10 mouse cellular contexts compared by ENCODE assay signal in genomic region chr17:56200586-56200985, GRCm38 (mm10). TPM values are rescaled to one million over a fixed set of nuclear protein-coding genes. Genes with fewer than 3 reads are reported as not detected.
DNase-seq lines count a peak whose midpoint lies in the region; TF ChIP-seq lines count a peak whose summit lies in the region.
"Had no signal": no experiment of that assay in that cellular context is flagged by ENCODE, and none has a peak within 500 bp of the region (broad histone marks: within the 10 kb centered on the region; RNA-seq: fewer than 3 reads in every experiment).

No protein-coding gene starts in this region.

- H3K27ac ChIP-seq in left cerebral cortex, adult 2 months = no peak overlapping the region
- H3K27ac ChIP-seq in embryonic fibroblast, embryonic 13.5 days (ENCODE audit: insufficient read depth, low read length) = no peak overlapping the region
- H3K27ac ChIP-seq: hindbrain, embryonic 13.5 days had no signal

- TF ChIP-seq CTCF in left cerebral cortex, adult 2 months (IDR thresholded peaks at IDR 0.05) = peak; percentile 31
- TF ChIP-seq CTCF in embryonic fibroblast, embryonic 13.5 days (IDR thresholded peaks at IDR 0.05; ENCODE audit: borderline replicate concordance, insufficient read depth, low read length) = peak; percentile 35; the same call in 1 of the 2 replicates

- no peak overlapping the region for H3K4me3 ChIP-seq in left cerebral cortex, adult 2 months
- no peak overlapping the region for H3K4me3 ChIP-seq in embryonic fibroblast, embryonic 13.5 days (ENCODE audit: insufficient read depth, low read length)
- H3K4me3 ChIP-seq: hindbrain, embryonic 13.5 days had no signal

- no peak for DNase-seq in left cerebral cortex, adult 2 months (ENCODE audit: extremely low spot score in 1 of 2, low spot score in 2 of 2)
- no peak for DNase-seq in left cerebral cortex, adult 18-20 months (ENCODE audit: low spot score in 2 of 2)
- DNase-seq in 416B (ENCODE audit: low read depth) = peak; percentile 44
- peak; percentile 25 to 27 for DNase-seq in B cell, adult 2 months
- DNase-seq in adrenal gland, postnatal 10 days = no peak
- no peak for DNase-seq in heart, adult 9 months (ENCODE audit: low spot score in 2 of 2)
- DNase-seq: heart, adult 11 months; kidney, postnatal 25 days had no signal

- TF ChIP-seq POLR2A in embryonic fibroblast, embryonic 13.5 days (IDR thresholded peaks at IDR 0.05; ENCODE audit: low read depth, low read length) = no peak

- intact Hi-C loops in left cerebral cortex, adult 2 months (cut with DNase I) = no loop called here

- H3K4me1 ChIP-seq in embryonic fibroblast, embryonic 13.5 days (ENCODE audit: control insufficient read depth, insufficient read depth, low read length) = no peaks in the 10 kb centered on the region
- H3K4me1 ChIP-seq: hindbrain, embryonic 13.5 days had no signal

RNA-seq across cellular contexts. Expression of gene Mydgf, which starts 16.9 kb away (rescaled TPM):
- total RNA-seq in left cerebral cortex, adult 2 months (2021) = 10 to 100 TPM; 39.5 to 41.2 TPM
- total RNA-seq in left cerebral cortex, adult 18-20 months (2021) = 10 to 100 TPM; 38.8 to 40.9 TPM
- 55.2 and 63.0 TPM in 2 replicates for polyA plus RNA-seq in embryonic fibroblast, embryonic 13.5 days (2011; ENCODE audit: insufficient read length, low read depth, missing spikeins)
- 10 to 100 TPM; 55.6 to 61.9 TPM for total RNA-seq in adrenal gland, postnatal 10 days (2021)

RNA-seq across cellular contexts. Expression of gene Dpp9, which starts 18.1 kb away (rescaled TPM):
- 10 to 100 TPM; 70.7 to 74.1 TPM for total RNA-seq in left cerebral cortex, adult 2 months (2021)
- total RNA-seq in left cerebral cortex, adult 18-20 months (2021) = 10 to 100 TPM; 59.7 to 69.5 TPM
- 27.8 and 28.8 TPM in 2 replicates for polyA plus RNA-seq in embryonic fibroblast, embryonic 13.5 days (2011; ENCODE audit: insufficient read length, low read depth, missing spikeins)
- 10 to 100 TPM; 28.8 to 30.1 TPM for total RNA-seq in adrenal gland, postnatal 10 days (2021)

RNA-seq across cellular contexts. Expression of gene Tnfaip8l1, which starts 38.3 kb away (rescaled TPM):
- total RNA-seq in left cerebral cortex, adult 2 months (2021) = 1 to 10 TPM; 7.5 to 8.7 TPM
- total RNA-seq in left cerebral cortex, adult 18-20 months (2021) = 1 to 10 TPM; 6.8 to 7.9 TPM
- 0.72 and 2.1 TPM in 2 replicates for polyA plus RNA-seq in embryonic fibroblast, embryonic 13.5 days (2011; ENCODE audit: insufficient read length, low read depth, missing spikeins)
- total RNA-seq in adrenal gland, postnatal 10 days (2021) = 10 to 100 TPM in 1 of 2 experiments, 1 to 10 TPM in 1; 9.5 to 11.0 TPM

RNA-seq across cellular contexts. Expression of gene Fem1a, which starts 56.0 kb away (rescaled TPM):
- 10 to 100 TPM; 31.8 to 34.6 TPM for total RNA-seq in left cerebral cortex, adult 2 months (2021)
- total RNA-seq in left cerebral cortex, adult 18-20 months (2021) = 10 to 100 TPM; 29.9 to 31.9 TPM
- 9.7 and 10.6 TPM in 2 replicates for polyA plus RNA-seq in embryonic fibroblast, embryonic 13.5 days (2011; ENCODE audit: insufficient read length, low read depth, missing spikeins)
- 10 to 100 TPM; 27.8 to 38.0 TPM for total RNA-seq in adrenal gland, postnatal 10 days (2021)

Comparison
In these comparisons a context has a peak if more than half of its experiments do, and no peak if none do; other contexts are left out.
1. DNase-seq: peak in 416B (single experiment) and B cell, adult 2 months (2 of 2); none in left cerebral cortex, adult 2 months (0 of 2), left cerebral cortex, adult 18-20 months (0 of 2), adrenal gland, postnatal 10 days (single experiment) and heart, adult 9 months (0 of 2).